Mouse (Mus musculus) lung, postnatal 0 days (tissue): Measurements from ENCODE around the gene Tgfbr2.

ENCODE experiments used
- CTCF ChIP-seq: IDR thresholded peaks from 2 replicates; pipeline ENCODE4 v1.5.1; 2016; ENCODE audit warnings: antibody characterized with exemption, mild to moderate bottlenecking
- EP300 ChIP-seq: IDR thresholded peaks from 2 replicates; pipeline ENCODE4 v1.6.1; 2016; ENCODE audit warnings: antibody characterized with exemption, mild to moderate bottlenecking, control low read depth

GRCm38 (mm10) chr9:116077419-116077818, 97.7 kb downstream of the Tgfbr2 start:
- no peak for TF ChIP-seq CTCF
- no peak for TF ChIP-seq EP300
